Mouse (Mus musculus) MEL-GATA-1-ER (cell line): ENCODE data around the gene Dgcr2.

Experiments used
- DNase-seq: peaks from one replicate; pipeline ENCODE4 v3.0.0-alpha.2; 2012; ENCODE audit warnings: low read depth; ENCODE audit errors: extremely low read depth

Gene Dgcr2

DNA sequence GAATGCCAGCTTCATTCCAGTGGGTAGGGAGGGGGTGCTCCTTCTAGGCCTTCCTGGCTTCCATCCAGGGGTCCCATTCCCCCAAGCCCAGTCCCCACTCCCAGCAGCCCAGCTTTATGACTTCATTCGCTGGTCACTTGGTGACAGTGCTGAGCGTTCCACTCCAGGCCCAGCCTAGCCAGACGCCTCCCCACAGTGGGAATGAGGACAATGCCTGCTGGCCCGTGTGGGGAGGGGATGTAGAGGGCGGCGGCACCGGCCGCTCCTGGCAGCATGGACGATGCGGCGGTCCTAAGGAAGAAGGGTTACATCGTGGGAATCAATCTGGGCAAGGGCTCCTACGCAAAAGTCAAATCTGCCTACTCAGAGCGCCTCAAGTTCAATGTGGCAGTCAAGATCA is at the start of gene Dgcr2, which contains the start of gene Tssk2:
Gene Dgcr2 (minus strand): TSS at position 101 of the 400 bp plus-strand sequence.
Gene Tssk2 (plus strand): TSS at position 176 of the 400 bp plus-strand sequence.
- DNase-seq: no peak

DNA sequence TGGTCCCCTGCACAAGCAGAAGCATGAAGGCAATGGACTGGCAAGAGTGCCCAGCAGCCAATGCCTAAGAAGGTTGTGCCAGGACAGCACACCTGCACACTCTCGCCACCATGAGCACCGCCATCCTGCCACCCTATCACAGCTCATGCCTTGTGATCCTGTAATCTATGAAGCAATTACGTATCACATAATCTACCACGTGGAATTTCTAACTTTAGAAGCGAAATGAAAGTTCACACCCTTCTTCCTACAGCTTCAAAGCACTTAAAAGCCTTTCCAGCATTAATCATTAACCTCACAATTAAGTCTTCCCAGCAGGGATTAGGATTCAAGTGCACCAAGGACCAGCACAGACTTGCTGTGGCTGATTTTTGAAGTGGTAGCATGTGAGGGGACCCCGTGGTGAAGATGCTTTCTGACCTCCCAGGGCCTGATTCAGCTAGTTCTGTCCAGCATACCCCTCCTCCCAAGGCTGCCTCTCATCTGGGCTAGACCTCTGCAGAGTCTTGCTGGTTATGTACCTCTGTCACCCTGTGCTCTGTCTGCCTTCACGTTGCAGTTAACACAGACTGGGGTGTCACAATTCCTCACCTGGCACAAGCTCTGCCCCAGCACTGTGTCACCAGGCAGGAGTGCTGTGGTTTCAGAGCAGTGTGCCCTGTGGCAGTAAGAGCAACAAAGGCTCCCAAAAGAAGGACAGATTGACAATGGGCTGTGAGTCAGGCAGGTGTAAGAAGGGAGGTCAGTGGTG is 46.9 kb upstream of the Dgcr2 start:
- DNase-seq: no peak

DNA sequence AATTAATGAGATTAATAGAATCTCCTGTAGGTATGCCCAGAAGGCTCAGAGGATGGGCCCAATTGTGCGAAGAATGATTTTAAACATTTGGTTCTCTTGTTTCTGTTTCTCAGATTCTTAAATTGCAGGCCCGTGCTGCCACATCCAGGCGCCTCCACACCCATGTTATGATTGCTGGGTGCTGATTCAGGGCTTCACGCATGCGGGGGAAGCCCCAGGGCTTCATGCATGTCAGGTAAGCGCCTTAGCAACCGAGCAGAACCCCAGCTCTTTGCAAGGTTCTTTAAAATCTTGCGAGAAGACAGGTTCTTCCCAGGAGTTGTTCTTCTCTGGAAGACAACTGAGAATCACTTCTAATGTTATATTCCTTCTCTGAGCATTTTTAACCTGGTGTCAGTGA is 45.1 kb upstream of the Dgcr2 start:
- no peak for DNase-seq

GRCm38 (mm10) chr16:17939255-17939751 is 40.9 kb upstream of the Dgcr2 start:
- peak; percentile 74 for DNase-seq

DNA sequence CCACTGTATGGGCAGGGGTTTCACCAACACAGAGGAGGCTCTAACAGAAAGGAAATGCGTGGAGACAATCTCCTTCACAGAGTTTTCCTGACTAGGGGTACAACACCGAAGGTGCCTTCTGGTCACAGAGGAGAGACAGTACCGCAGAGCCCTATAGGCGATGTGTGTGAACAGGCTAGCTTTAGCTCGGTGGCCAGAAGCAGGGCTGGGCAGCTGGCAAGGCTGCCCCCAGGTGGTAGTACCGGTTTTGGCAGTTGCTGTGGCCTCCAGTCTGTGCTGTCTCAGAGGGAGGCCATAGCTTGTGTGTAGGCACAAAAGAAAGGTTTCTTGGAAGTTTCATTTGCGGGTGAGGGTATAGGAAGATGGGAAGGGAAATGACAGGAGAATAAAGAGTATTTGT is 40.5 kb upstream of the Dgcr2 start:
- peak; percentile 76 for DNase-seq

DNA sequence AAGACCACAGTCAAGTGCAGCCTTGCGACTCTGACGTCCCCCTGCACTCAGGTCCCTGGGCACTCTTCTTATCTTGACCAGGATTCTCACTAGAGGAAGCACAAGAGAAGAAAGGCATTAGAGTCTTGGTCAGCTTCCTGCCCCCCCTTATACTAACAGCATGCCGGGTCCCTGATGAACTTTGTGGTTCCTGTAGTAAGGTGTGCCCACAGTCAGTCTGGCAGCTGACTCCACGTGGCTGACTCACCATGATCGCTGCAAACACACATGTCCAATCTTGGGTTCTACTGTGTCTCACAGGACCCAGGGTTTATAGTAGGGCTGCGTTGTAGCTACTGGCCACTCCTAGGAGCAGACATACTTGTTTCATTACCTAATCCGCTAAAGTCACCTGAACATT is 39.8 kb upstream of the Dgcr2 start:
- no peak for DNase-seq

DNA sequence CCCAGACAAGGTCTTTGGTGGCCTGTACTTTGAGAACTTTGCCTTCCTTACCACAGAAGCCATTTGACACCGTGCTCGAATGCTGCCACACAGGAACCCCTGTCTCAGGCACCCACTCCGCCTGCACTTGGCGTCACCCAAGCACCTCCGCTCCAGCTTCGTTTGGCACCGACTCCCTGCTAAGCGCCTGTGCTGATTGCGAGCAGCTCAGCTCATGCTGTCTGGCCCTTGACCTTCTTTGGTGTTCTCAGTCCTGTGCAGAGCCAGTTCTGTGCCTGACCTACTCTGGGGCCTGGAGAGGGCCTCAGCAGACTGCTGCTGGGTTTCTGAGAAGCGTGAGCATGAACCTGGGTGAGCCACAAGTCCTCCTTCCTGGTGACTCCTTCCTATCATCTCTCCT is 38.4 kb upstream of the Dgcr2 start:
- no peak for DNase-seq

DNA sequence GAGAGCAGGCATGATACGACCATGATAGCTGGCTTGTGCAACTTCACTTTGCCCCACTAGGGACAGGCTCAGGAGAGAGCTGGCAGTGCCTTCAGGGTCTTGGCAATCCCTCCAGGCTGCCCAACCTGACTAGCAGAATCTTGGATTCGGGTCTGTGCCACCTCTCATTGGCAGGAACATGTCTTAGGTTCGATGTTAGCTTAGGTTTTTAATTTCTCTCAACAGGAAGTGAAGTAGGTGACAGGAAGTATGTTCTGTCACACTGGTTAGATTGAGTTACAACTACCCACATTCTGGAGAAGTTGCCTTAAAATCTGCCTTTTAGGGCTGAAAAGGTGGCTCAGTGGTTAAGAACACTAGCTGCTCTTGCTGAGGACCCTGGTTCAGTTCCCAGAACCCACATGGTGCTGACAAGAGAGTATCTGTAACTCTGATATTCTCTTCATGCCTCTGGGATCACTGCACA is 36.1 kb upstream of the Dgcr2 start:
- DNase-seq: no peak

GRCm38 (mm10) chr16:17933594-17934444 is 35.5 kb upstream of the Dgcr2 start:
- peak; percentile 34 for DNase-seq

GRCm38 (mm10) chr16:17931906-17932460 is 33.6 kb upstream of the Dgcr2 start:
- DNase-seq: no peak

DNA sequence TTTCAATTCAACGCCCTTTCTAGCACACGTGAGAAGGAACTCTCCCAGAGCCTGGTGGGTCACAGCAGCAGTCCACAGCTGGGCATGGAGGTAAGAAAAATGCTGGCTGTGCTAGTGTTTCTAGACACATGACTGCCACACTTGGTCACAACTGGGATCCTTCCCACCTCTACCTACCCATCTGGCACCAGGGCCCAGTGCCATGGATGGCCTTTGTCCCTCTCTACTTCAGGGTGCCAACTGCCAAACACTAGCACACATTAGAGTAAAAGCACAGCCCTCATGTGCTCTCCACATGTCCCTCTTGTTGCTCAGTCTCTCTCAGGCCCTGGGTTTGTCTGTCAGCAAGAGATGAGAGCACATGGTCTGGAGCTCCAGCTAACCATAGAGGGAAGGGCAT is 31.3 kb upstream of the Dgcr2 start:
- no peak for DNase-seq

- DNase-seq: no peak
These were observed 30.8 kb upstream of the Dgcr2 start for GRCm38 (mm10) chr16:17929211-17929610.

DNA sequence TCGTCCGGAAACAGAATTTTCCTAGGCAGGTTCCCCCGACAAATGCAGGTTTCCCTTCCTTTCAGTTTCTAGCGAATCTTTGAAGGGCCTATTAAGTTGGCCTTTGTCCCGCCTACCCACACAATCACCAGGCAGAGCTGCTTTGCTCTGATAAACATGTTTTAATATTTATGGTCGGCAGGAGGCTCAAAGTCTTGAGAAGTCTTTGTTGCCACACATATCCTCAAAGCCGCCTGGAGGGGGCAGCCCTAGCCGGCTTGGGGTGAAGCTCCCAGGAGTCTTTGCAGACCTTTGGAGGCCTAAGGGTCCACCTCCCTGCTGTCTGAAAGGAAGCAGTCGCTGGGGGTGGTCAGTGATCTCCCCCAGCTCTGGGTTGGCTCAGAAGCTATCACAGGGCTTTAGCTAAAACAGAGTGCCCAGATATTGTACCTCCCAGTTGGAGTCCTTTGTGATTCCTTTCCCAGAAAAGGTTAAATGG is 30.3 kb upstream of the Dgcr2 start:
- DNase-seq: peak; percentile 89

DNA sequence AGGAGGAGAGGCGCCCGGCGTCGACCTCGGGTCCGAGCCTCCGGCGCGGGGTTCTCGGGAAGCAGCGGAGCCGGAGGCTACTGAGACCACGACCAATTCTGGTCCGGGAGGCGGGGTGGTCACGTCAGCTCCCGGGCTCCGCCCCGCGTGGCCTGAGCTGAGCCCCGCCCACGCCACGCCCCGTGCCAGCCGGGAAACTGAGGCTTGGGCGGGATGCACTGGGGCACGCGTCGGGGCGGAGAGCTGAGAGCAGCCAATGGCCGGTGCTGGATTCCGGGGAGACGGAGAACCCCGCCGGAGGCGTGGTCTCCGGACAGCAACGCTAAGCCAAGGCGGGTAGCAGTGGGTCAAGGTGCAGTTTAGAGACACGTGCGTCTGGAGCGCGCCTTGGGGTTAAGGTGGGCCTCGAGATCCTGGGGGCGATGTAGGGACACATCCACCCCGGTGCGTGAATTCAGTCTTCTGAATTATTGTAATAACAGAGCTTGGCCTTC is 29.8 kb upstream of the Dgcr2 start, which contains the start of gene Slc25a1:
Gene Slc25a1 (minus strand): TSS at position 133 of the 494 bp plus-strand sequence.
- DNase-seq: peak; percentile 66

DNA sequence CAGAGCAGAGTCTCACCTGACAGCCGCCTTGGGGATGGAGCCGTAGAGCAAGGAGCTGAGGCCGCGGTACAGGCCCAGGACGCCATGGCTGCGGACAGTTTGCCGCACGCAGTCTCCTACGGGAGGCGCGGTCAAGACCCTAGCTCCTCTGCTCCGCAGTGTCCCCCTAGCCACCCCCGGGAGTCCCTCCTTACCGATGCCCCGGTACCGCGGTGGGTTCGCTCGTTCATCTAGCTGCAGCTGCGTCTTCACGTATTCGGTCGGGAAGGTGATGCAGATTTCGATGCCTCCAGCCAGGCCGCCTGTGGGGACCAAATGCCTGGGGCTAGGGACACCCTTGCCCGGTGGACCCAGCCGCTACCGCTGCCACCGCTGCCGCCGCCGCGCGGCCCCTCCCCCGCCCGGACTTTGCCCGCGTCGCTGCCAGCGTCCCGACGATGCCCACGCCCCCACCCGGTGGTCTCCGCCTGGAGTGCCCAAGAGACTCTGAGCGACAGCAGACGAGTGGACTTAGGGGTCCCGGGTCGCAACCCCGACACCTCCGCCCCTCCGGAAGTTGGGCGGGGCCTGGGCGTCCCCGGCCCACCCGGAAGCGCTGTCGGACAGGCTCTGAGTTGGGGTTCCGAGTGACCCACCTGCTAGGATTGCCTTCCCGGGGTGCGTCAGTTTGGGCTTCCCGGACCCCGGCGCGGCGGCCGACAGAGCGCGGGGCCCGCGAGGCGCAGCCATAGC is 29.2 kb upstream of the Dgcr2 start:
- no peak for DNase-seq

- DNase-seq: no peak
These were observed 23.8 kb upstream of the Dgcr2 start for GRCm38 (mm10) chr16:17922163-17922538.

- peak; percentile 93 for DNase-seq
These were observed 23.2 kb upstream of the Dgcr2 start for GRCm38 (mm10) chr16:17921325-17922162.

DNA sequence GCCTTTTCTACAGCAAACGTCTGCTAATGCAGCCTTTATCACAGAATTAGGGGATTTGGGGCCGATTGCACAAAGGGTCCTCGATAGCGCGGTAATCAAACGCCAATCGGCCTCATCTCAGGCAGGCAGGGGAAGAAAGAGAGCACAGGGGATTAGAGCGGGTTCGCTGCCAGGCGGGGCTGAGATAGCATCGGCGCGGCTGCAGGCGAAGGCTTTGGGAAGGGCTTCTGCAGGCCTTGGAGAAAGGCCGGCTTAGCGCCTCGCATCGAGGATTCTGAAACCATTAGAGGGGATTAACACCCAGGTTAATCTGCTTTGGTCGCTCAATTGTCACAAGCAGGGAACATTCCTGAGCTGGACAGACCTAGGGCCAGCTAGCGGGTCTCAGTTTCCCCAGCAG is 22.2 kb upstream of the Dgcr2 start:
- no peak for DNase-seq

GRCm38 (mm10) chr16:17914307-17915249 is 16.2 kb upstream of the Dgcr2 start, which contains the start of gene Gsc2:
Gene Gsc2 (minus strand): TSS chr16:17915059.
- DNase-seq: no peak
